Mouse (Mus musculus) hindbrain, embryonic 15.5 days (tissue): Measurements from ENCODE around the gene Cc2d1b. TPM values are rescaled to one million over a fixed set of nuclear protein-coding genes. Genes with fewer than 3 reads are reported as not detected.

Experiments used
- polyA plus RNA-seq: library from polyadenylated mRNA; unstranded; fragments of >200 nt; fragmentation: Nextera tagmentation; extraction: Ambion mirVana; gene quantifications from 2 replicates; pipeline ENCODE4 v1.2.1, GENCODE M21; 2015

The Cc2d1b gene
- polyA plus RNA-seq, 1 experiment from 2014 or later: 20.3 TPM

Other genes with a start within 250 kb of the Cc2d1b start
- gene Shisal2a, start 236.6 kb upstream of the Cc2d1b start, polyA plus RNA-seq: 4.6 and 4.7 TPM in 2 replicates
- 32.3 and 34.0 TPM in 2 replicates for gene Gpx7, start 213.0 kb upstream of the Cc2d1b start, polyA plus RNA-seq
- gene Tut4, start 160.5 kb upstream of the Cc2d1b start, polyA plus RNA-seq: 47.1 and 49.3 TPM in 2 replicates
- gene Prpf38a, start 40.6 kb upstream of the Cc2d1b start, polyA plus RNA-seq: 74.4 and 77.3 TPM in 2 replicates
- 1.6 and 2.9 TPM in 2 replicates for gene Orc1, start 40.5 kb upstream of the Cc2d1b start, polyA plus RNA-seq
- 1.7 and 1.9 TPM in 2 replicates for gene 3110021N24Rik, start 99.7 kb downstream of the Cc2d1b start, polyA plus RNA-seq
- 5.2 and 6.6 TPM in 2 replicates for gene Zfyve9, start 160.9 kb downstream of the Cc2d1b start, polyA plus RNA-seq
- 146 and 156 TPM in 2 replicates for gene Btf3l4, start 213.7 kb downstream of the Cc2d1b start, polyA plus RNA-seq
- 67.3 and 71.5 TPM in 2 replicates for gene Txndc12, start 214.7 kb downstream of the Cc2d1b start, polyA plus RNA-seq
- 24.7 and 24.9 TPM in 2 replicates for gene Kti12, start 227.8 kb downstream of the Cc2d1b start, polyA plus RNA-seq
- 0.97 and 1.1 TPM in 2 replicates for gene A730015C16Rik, start 228.7 kb downstream of the Cc2d1b start, polyA plus RNA-seq